Mouse (Mus musculus): Measurements from ENCODE around the gene Thra.

- no peak for TF ChIP-seq CTCF (IDR thresholded peaks at IDR 0.05; ENCODE audit: extremely low read depth, insufficient read length, insufficient replicate concordance, low read depth, low read length)
- TF ChIP-seq POLR2A (IDR thresholded peaks at IDR 0.05; ENCODE audit: low read depth, low read length), result no peak
Observed at GRCm38 (mm10) chr11:98694301-98694700, 46.1 kb upstream of the Thra start.

Measured in small intestine, adult 2 months (tissue).